Mouse (Mus musculus) left cerebral cortex, postnatal 14 days (tissue): Measurements from ENCODE around the gene Dpf3. TPM values are rescaled to one million over a fixed set of nuclear protein-coding genes. Genes with fewer than 3 reads are reported as not detected.

Source experiments
- DNase-seq, 2 experiments: peaks; one replicate each; pipeline ENCODE4 v3.0.0; 2021 to 2022; ENCODE audit warnings: low spot score in 2 of 2, mixed read lengths in 1 of 2
- intact Hi-C: fragments of 180-260 bp; cut with DNase I; formaldehyde crosslinking; loops from one replicate; pipeline ENCODE4 v1.15.1; 2025
- total RNA-seq, 2 experiments: library from RNA; stranded (reverse); gene quantifications; 2 replicates each; pipeline ENCODE4 v1.2.3; 2021

Dpf3 gene
- total RNA-seq, 2 experiments from 2014 or later, result 6.7 to 7.5 TPM

GRCm38 (mm10) chr12:83370221-83370620 is 117.3 kb downstream of the Dpf3 start:
- intact Hi-C loops, result no loop called here
- no peak for DNase-seq

- intact Hi-C loops, result no loop called here
- DNase-seq, result no peak
Observed at GRCm38 (mm10) chr12:83369416-83369815, 118.1 kb downstream of the Dpf3 start.

GRCm38 (mm10) chr12:83367486-83367885 is 120.0 kb downstream of the Dpf3 start:
- intact Hi-C loops, result no loop called here
- no peak for DNase-seq

- intact Hi-C loops, result no loop called here
- DNase-seq, result no peak
Observed at GRCm38 (mm10) chr12:83364771-83365170, 122.7 kb downstream of the Dpf3 start.

- no peak for DNase-seq
- intact Hi-C loops, result no loop called here
Observed at GRCm38 (mm10) chr12:83361801-83362200, 125.7 kb downstream of the Dpf3 start.

GRCm38 (mm10) chr12:83352640-83353039 is 134.9 kb downstream of the Dpf3 start:
- intact Hi-C loops, result no loop called here
- DNase-seq, result no peak

- DNase-seq, result no peak
- intact Hi-C loops, result no loop called here
Observed at GRCm38 (mm10) chr12:83349736-83350135, 137.8 kb downstream of the Dpf3 start.

GRCm38 (mm10) chr12:83348246-83348645 is 139.3 kb downstream of the Dpf3 start:
- no peak for DNase-seq
- intact Hi-C loops, result no loop called here

- intact Hi-C loops, result no loop called here
- peak; percentile 56 to 57 for DNase-seq
Observed at GRCm38 (mm10) chr12:83342875-83343185, 144.7 kb downstream of the Dpf3 start.

- intact Hi-C loops, result no loop called here
- DNase-seq, result peak; percentile 37 to 60
Observed at GRCm38 (mm10) chr12:83342035-83342874, 145.3 kb downstream of the Dpf3 start.

GRCm38 (mm10) chr12:83340960-83341359 is 146.6 kb downstream of the Dpf3 start:
- no peak for DNase-seq
- intact Hi-C loops, result no loop called here

GRCm38 (mm10) chr12:83338345-83338744 is 149.2 kb downstream of the Dpf3 start:
- intact Hi-C loops, result no loop called here
- DNase-seq, result no peak

GRCm38 (mm10) chr12:83337776-83338149 is 149.8 kb downstream of the Dpf3 start:
- DNase-seq, result no peak
- intact Hi-C loops, result no loop called here

- intact Hi-C loops, result no loop called here
- no peak for DNase-seq
Observed at GRCm38 (mm10) chr12:83337077-83337775, 150.3 kb downstream of the Dpf3 start.

- intact Hi-C loops, result no loop called here
- DNase-seq, result peak in 1 of 2 experiments; percentile 43
Observed at GRCm38 (mm10) chr12:83330056-83330455, 157.5 kb downstream of the Dpf3 start.

GRCm38 (mm10) chr12:83328899-83329298 is 158.6 kb downstream of the Dpf3 start:
- intact Hi-C loops, result no loop called here
- no peak for DNase-seq

GRCm38 (mm10) chr12:83328491-83328890 is 159.0 kb downstream of the Dpf3 start:
- DNase-seq, result no peak
- intact Hi-C loops, result no loop called here

GRCm38 (mm10) chr12:83327451-83327850 is 160.1 kb downstream of the Dpf3 start:
- intact Hi-C loops, result no loop called here
- no peak for DNase-seq

GRCm38 (mm10) chr12:83320725-83321124 is 166.8 kb downstream of the Dpf3 start:
- DNase-seq, result no peak
- intact Hi-C loops, result no loop called here

- intact Hi-C loops, result no loop called here
- no peak for DNase-seq
Observed at GRCm38 (mm10) chr12:83317646-83318443, 169.7 kb downstream of the Dpf3 start.
